Mouse (Mus musculus) heart, embryonic 12.5 days (tissue): ENCODE results near the gene Tent4a. TPM values are rescaled to one million over a fixed set of nuclear protein-coding genes. Genes with fewer than 3 reads are reported as not detected.

Experiments
- ATAC-seq: fragments of 200-750 bp; cut with Nextera tagmentation; 2 replicates; pipeline ENCODE4 v1.8.0; 2017; ENCODE audit warnings: moderate TSS enrichment, moderate library complexity; ENCODE audit not compliant: insufficient number of reproducible peaks, low FRiP score
- H3K27ac ChIP-seq: fragments of 300-500 bp; sonication (generic); 2 replicates; pipeline ENCODE4 v1.5.1; 2016; ENCODE audit warnings: mild to moderate bottlenecking, moderate library complexity; ENCODE audit not compliant: poor library complexity, severe bottlenecking
- H3K27me3 ChIP-seq: fragments of 300-500 bp; sonication (generic); replicated peaks from 2 replicates; pipeline ENCODE4 v1.6.1; 2016; ENCODE audit warnings: mild to moderate bottlenecking, moderate library complexity
- H3K36me3 ChIP-seq: fragments of 300-500 bp; sonication (generic); 2 replicates; pipeline ENCODE4 v1.6.1; 2016; ENCODE audit warnings: mild to moderate bottlenecking, moderate library complexity
- H3K4me1 ChIP-seq: fragments of 300-500 bp; sonication (generic); replicated peaks from 2 replicates; pipeline ENCODE4 v1.6.1; 2016; ENCODE audit warnings: mild to moderate bottlenecking
- H3K4me2 ChIP-seq: fragments of 300-500 bp; sonication (generic); 2 replicates; pipeline ENCODE4 v1.6.1; 2016; ENCODE audit warnings: mild to moderate bottlenecking, moderate library complexity
- H3K4me3 ChIP-seq: fragments of 300-500 bp; sonication (generic); 2 replicates; pipeline ENCODE4 v1.5.1; 2016; ENCODE audit warnings: mild to moderate bottlenecking
- H3K9ac ChIP-seq: fragments of 300-500 bp; sonication (generic); 2 replicates; pipeline ENCODE4 v1.6.1; 2016; ENCODE audit warnings: mild to moderate bottlenecking, moderate library complexity
- H3K9me3 ChIP-seq: fragments of 300-500 bp; sonication (generic); replicated peaks from 2 replicates; pipeline ENCODE4 v1.6.1; 2016; ENCODE audit warnings: mild to moderate bottlenecking, moderate library complexity
- WGBS: fragments of 180-500 bp; shearing (Covaris S2); methylation state at CpG from one replicate; pipeline ENCODE4 v1.1.7; 2016; 5-methylcytosine and 5-hydroxymethylcytosine counted together
- polyA plus RNA-seq: library from polyadenylated mRNA; unstranded; fragments of >200 nt; fragmentation: Nextera tagmentation; extraction: Ambion mirVana; gene quantifications from 2 replicates; pipeline ENCODE4 v1.2.1, GENCODE M21; 2016

The Tent4a gene
- polyA plus RNA-seq, 1 experiment from 2014 or later = 4.0 TPM

DNA sequence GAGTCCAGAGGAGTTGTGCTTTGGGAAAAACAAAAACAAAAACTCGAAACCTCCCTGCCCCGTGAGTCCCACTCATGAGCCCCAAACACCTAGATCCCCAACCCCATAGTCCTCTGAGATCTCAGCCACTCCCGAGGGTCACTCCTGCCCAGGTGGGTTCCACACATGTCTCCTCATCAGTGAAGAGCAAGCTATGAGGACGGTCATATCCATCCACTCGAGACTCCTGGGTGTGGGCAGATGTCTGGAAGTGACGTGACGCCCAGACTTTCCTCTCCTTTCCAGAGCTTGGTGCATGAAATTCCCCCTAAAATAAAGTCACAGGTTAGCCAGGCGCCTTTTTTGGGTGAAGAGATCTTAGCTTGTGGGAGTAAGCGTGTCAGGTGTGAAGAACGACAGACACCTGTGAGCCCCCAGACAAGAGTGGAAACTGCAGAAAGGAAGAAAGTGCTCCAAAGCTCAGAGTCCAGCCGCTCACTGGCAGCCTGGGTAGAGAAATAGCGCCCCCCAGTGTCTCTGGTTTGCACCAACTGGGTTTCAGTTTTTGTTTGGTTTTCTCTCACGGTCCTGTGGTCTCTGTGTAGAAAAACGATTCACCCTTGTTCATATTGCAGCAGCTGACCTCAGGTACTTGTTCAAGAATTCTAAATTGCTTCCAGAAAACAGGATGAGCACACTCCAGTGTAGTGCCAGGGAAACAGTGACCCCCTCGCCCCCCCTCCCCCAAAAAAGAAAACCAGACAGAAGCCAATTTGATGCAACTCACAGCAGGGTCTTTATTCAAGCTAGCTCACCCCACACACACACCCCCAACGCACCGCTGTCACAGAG, 73.6 kb downstream of the Tent4a start:
- H3K9ac ChIP-seq = no peak overlapping the region
- peak overlapping the region; percentile 13; the same call in 1 of the 2 replicates for H3K4me2 ChIP-seq
- H3K36me3 ChIP-seq = no peaks in the 10 kb centered on the region
- 44% methylated on average over 17 of the region's 17 CpGs for WGBS
- no peak overlapping the region for H3K4me3 ChIP-seq
- ATAC-seq = no peak; the same call in 1 of the 2 replicates
- no peak overlapping the region for H3K27ac ChIP-seq
- no peaks in the 10 kb centered on the region for H3K27me3 ChIP-seq
- no peaks in the 10 kb centered on the region for H3K9me3 ChIP-seq
- no peaks in the 10 kb centered on the region for H3K4me1 ChIP-seq

DNA sequence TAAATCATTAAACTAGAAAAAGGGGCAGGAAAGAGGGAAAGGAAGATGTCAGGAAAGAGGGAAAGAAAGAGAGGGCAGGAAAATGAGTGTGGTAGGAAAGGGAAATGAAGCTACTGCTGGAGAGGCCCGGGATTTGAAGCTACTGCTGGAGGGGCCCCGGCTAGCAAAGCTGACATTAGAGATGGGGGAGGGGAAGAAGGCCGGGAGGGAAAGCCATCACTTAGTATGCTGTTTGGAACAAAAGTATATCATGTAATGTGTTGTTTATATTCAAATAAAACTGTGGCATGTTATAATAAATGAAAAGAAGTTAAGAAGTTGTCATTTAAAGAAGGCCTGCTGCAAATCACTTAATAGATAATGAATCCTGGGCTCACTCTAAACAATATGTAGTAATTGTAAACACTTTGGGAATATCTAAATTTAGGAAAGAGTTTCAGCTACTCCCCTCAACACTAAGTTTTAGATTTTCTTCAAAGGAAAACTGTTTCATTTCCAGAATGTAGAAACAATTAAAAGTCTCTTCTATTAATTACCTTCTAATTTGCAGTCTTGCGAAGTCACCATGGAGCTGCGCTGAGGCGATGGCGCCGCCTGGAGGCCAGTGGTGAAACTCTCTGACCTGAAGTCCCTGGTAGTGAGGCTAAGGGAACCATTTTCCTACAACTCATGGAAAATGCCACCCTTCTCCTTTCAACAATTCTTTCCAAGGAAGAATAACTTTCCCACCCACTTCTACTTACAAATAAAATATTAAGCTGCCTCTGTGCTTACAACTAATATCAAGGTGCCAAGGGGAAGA, 74.6 kb downstream of the Tent4a start:
- H3K27ac ChIP-seq = no peak overlapping the region
- no peak for ATAC-seq
- no peak overlapping the region for H3K4me3 ChIP-seq
- H3K36me3 ChIP-seq = no peaks in the 10 kb centered on the region
- H3K4me1 ChIP-seq = no peaks in the 10 kb centered on the region
- 15% methylated on average over 8 of the region's 8 CpGs for WGBS
- no peak overlapping the region for H3K4me2 ChIP-seq
- no peaks in the 10 kb centered on the region for H3K9me3 ChIP-seq
- H3K27me3 ChIP-seq = no peaks in the 10 kb centered on the region
- H3K9ac ChIP-seq = no peak overlapping the region

DNA sequence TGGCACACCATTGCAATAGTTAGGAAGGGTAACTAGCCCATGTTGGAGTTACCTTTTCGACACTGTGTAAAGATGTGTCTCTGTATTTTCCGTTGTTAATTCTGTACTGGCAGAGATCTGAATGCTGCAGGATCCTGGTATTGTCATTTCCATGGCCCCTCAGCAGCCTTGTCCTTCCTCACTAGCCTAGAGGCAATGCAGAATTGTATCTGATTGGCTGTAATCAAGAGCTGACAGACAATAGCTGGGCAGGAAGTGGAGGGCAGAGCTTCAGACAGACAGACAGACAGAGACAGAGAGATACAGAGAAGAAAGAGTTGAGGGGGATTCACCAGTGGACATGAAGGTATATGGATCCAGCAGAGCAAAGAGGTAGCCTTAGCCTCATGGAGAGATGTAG, 75.5 kb downstream of the Tent4a start:
- WGBS = 77% methylated on average over 2 of the region's 2 CpGs
- ATAC-seq = no peak
- Histone ChIP-seq H3K4me1 (no peaks in the 10 kb centered on the region), H3K9me3 (no peaks in the 10 kb centered on the region), H3K27ac (no peak overlapping the region), H3K36me3 (no peaks in the 10 kb centered on the region), H3K4me3 (no peak overlapping the region), H3K27me3 (no peaks in the 10 kb centered on the region), H3K4me2 (no peak overlapping the region), H3K9ac (no peak overlapping the region)

DNA sequence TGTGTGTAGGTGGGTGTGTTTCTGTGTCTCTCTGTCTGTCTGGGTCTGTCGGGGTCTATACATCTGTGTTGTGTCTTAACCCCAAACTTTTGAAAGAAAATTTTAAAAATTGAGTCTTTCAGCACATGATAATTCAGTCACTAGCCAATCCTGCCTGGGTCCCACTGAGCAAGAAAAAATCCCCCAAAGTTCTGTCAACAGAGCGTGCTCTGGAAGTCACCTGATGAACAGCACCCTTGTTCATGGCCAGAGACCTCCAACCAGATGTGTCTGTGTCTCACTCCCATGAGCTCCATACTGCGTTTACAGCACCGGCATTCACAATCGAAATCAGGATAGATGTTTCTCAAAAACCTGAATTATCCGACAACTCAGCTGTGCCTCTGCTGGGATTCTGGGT, 76.0 kb downstream of the Tent4a start:
- Histone ChIP-seq H3K4me2 (no peak overlapping the region), H3K27me3 (no peaks in the 10 kb centered on the region), H3K9ac (no peak overlapping the region), H3K27ac (no peak overlapping the region), H3K36me3 (no peaks in the 10 kb centered on the region), H3K4me3 (no peak overlapping the region), H3K4me1 (no peaks in the 10 kb centered on the region), H3K9me3 (no peaks in the 10 kb centered on the region)
- 81% methylated on average over 6 of the region's 6 CpGs for WGBS
- ATAC-seq = no peak

DNA sequence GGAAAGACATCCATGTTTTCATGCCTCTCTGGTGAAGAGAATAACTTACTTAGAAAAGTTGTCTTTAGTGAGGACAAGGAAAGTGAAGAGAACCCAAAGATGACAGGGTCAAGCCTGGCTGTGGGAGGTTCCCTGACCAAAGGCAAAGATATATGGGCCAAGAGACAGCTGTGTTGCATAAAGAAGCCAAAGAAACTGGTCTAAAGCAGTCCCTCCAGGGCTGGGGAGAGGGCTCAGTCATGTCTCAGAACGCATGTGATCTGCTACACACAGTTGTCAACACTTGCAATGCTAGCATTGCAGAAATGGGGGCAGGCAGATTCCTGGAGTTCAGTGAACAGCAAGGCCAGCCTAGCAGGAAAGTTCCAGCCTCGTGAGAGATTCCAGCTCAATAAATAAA, 77.3 kb downstream of the Tent4a start:
- Histone ChIP-seq H3K4me3 (no peak overlapping the region), H3K36me3 (no peaks in the 10 kb centered on the region), H3K9me3 (no peaks in the 10 kb centered on the region), H3K4me2 (no peak overlapping the region), H3K9ac (no peak overlapping the region), H3K27ac (no peak overlapping the region), H3K4me1 (no peaks in the 10 kb centered on the region), H3K27me3 (no peaks in the 10 kb centered on the region)
- 55% methylated on average over 2 of the region's 2 CpGs for WGBS
- ATAC-seq = no peak

DNA sequence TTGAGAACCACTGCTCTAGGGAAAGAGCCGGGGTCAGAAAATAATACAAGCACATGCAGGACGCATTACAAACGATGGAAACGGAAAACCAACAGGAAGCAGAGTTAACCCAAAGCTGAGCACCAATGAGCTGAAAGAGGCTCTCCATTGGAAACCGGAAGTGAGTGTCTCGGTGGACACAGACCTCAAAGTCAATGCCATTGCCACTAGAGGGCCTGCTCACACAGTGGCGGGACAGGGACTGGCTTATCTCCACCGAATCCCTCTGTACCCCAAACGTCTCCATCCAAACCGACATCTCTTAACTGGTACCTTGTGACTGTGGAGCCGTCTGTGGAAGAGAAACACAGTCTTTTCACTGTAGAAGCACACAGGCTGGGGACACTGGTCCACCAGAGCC, 77.8 kb downstream of the Tent4a start:
- whole genome bisulfite sequencing = 71% methylated on average over 11 of the region's 11 CpGs

DNA sequence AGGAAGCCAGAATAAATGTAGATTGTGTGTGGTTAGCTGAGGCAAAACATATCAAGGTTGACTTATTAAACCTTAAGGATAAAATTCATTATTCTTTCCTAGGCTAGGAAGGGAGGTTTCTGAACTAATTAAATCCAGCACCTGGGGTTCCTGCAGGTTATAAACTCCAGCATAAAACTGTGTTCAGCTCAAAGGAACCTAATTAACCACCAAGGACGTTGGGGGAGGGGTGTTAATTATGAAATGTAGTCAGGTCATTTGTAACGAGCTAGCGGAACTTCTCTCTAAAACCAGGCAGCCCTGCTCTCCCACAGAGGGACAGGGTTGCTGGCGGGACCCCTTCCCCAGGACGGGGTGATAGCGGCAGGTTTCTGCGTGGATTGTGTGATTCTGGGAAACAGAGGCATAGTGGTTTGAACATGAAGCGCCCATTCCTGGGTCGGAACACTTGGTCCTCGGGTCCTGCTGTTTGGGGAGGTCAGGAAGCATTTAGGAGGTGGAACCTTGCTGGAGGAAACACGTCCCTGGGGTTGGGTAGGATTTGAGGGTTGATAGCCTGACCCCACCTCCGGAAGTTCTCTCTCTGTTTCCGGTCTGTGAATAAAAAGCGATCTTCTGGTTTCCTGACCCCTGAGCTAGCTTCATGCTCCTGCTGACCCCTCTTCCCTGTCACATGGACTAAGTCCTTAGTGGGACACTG, 78.8 kb downstream of the Tent4a start:
- WGBS = 74% methylated on average over 14 of the region's 14 CpGs
- no peak for ATAC-seq

More for the DNA sequence above, 77.8 kb downstream of the Tent4a start:
- Histone ChIP-seq H3K36me3 (no peaks in the 10 kb centered on the region), H3K4me3 (no peak overlapping the region), H3K4me2 (no peak overlapping the region), H3K27ac (no peak overlapping the region), H3K4me1 (no peaks in the 10 kb centered on the region), H3K9ac (no peak overlapping the region), H3K27me3 (no peaks in the 10 kb centered on the region), H3K9me3 (no peaks in the 10 kb centered on the region)
- ATAC-seq = no peak

More for the DNA sequence above, 78.8 kb downstream of the Tent4a start:
- Histone ChIP-seq H3K27ac (no peak overlapping the region), H3K4me2 (no peak overlapping the region), H3K9ac (no peak overlapping the region), H3K27me3 (no peaks in the 10 kb centered on the region), H3K36me3 (no peaks in the 10 kb centered on the region), H3K9me3 (no peaks in the 10 kb centered on the region), H3K4me3 (no peak overlapping the region), H3K4me1 (no peaks in the 10 kb centered on the region)

Other genes with a start within 250 kb of the Tent4a start
- 77.9 and 81.6 TPM in 2 replicates for gene Nsun2, start 871 bp downstream of the Tent4a start, polyA plus RNA-seq
- 7.2 and 8.1 TPM in 2 replicates for gene Srd5a1, start 76.8 kb upstream of the Tent4a start, polyA plus RNA-seq
- gene Ube2ql1, start 205.3 kb upstream of the Tent4a start, polyA plus RNA-seq = 0.54 and 0.70 TPM in 2 replicates